Mouse (Mus musculus): ENCODE measurements around the gene Sdhc. TPM values are rescaled to one million over a fixed set of nuclear protein-coding genes. Genes with fewer than 3 reads are reported as not detected.

Sdhc gene
- total RNA-seq (2014; fragmentation: Nextera tagmentation) (225 and 249 TPM in 2 replicates), total RNA-seq (2017) (40.5 and 45.0 TPM in 2 replicates), polyA plus RNA-seq (2012) (67.1 and 158 TPM in 2 replicates)

- TF ChIP-seq GATA2 (IDR thresholded peaks at IDR 0.05; ENCODE audit: borderline replicate concordance, low read depth, low read length), result no peak
- TF ChIP-seq CTCF (IDR thresholded peaks at IDR 0.05; ENCODE audit: low read depth, low read length), result no peak
- TF ChIP-seq GATA1 (IDR thresholded peaks at IDR 0.05; ENCODE audit: borderline replicate concordance, low read length), result no peak
- TF ChIP-seq TAL1 (conservative IDR thresholded peaks at IDR 0.05; ENCODE audit: low read depth, low read length), result no peak
- no peak for TF ChIP-seq POLR2AphosphoS5 (IDR thresholded peaks at IDR 0.05; ENCODE audit: insufficient replicate concordance, low read depth, low read length)
- Histone ChIP-seq H3K4me1 (ENCODE audit: insufficient read depth, low read depth, low read length) (peaks cover 27% of the 10 kb centered on the region), H3K27me3 (ENCODE audit: insufficient read depth, low read length) (peaks cover 3% of the 10 kb centered on the region), H3K9me3 (replicated peaks) (no peaks in the 10 kb centered on the region), H3K36me3 (replicated peaks) (peaks cover 29% of the 10 kb centered on the region), H3K4me3 (ENCODE audit: low read depth, low read length) (peak within 1 kb of the TSS; percentile 93)
- DNase-seq (ENCODE audit: low spot score), result peak; percentile 90
- peak; percentile 99 for ATAC-seq (ENCODE audit: extremely low read depth, insufficient number of reproducible peaks, low FRiP score, poor library complexity, severe bottlenecking)
Measured at GRCm38 (mm10) chr1:171149974-171150760, at the start of gene Sdhc, which contains the start of gene Mpz. Sdhc (minus strand) TSS chr1:171150603. Mpz (plus strand) TSS chr1:171150711.

GRCm38 (mm10) chr1:171199532-171199931 is 49.1 kb upstream of the Sdhc start:
- ATAC-seq (ENCODE audit: extremely low read depth, insufficient number of reproducible peaks, low FRiP score, poor library complexity, severe bottlenecking) (no peak), DNase-seq (ENCODE audit: low spot score) (no peak)
- Histone ChIP-seq H3K9me3 (replicated peaks) (no peaks in the 10 kb centered on the region), H3K4me1 (ENCODE audit: insufficient read depth, low read depth, low read length) (peaks cover 4% of the 10 kb centered on the region; the same call in 1 of the 2 replicates), H3K36me3 (replicated peaks) (no peaks in the 10 kb centered on the region), H3K27me3 (ENCODE audit: insufficient read depth, low read length) (peaks cover 19% of the 10 kb centered on the region), H3K4me3 (ENCODE audit: low read depth, low read length) (no peak overlapping the region)
- no peak for TF ChIP-seq GATA1 (IDR thresholded peaks at IDR 0.05; ENCODE audit: borderline replicate concordance, low read length)
- TF ChIP-seq CTCF (IDR thresholded peaks at IDR 0.05; ENCODE audit: low read depth, low read length), result no peak
- no peak for TF ChIP-seq GATA2 (IDR thresholded peaks at IDR 0.05; ENCODE audit: borderline replicate concordance, low read depth, low read length)
- TF ChIP-seq TAL1 (conservative IDR thresholded peaks at IDR 0.05; ENCODE audit: low read depth, low read length), result no peak
- no peak for TF ChIP-seq POLR2AphosphoS5 (IDR thresholded peaks at IDR 0.05; ENCODE audit: insufficient replicate concordance, low read depth, low read length)

- H3K4me3 ChIP-seq (ENCODE audit: low read depth, low read length), result no peak within 1 kb of the TSS
Measured at GRCm38 (mm10) chr1:171195887-171196397, 45.5 kb upstream of the Sdhc start, which contains the start of gene Pcp4l1. Pcp4l1 (minus strand) TSS chr1:171196268.

GRCm38 (mm10) chr1:171195046-171195822 is 44.8 kb upstream of the Sdhc start:
- Histone ChIP-seq H3K36me3 (replicated peaks) (no peaks in the 10 kb centered on the region), H3K9me3 (replicated peaks) (no peaks in the 10 kb centered on the region), H3K4me1 (ENCODE audit: insufficient read depth, low read depth, low read length) (peaks cover 4% of the 10 kb centered on the region; the same call in 1 of the 2 replicates), H3K27me3 (ENCODE audit: insufficient read depth, low read length) (peaks cover 37% of the 10 kb centered on the region), H3K4me3 (ENCODE audit: low read depth, low read length) (no peak overlapping the region)
- ATAC-seq (ENCODE audit: extremely low read depth, insufficient number of reproducible peaks, low FRiP score, poor library complexity, severe bottlenecking) (no peak), DNase-seq (ENCODE audit: low spot score) (no peak)
- no peak for TF ChIP-seq GATA1 (IDR thresholded peaks at IDR 0.05; ENCODE audit: borderline replicate concordance, low read length)
- no peak for TF ChIP-seq GATA2 (IDR thresholded peaks at IDR 0.05; ENCODE audit: borderline replicate concordance, low read depth, low read length)
- no peak for TF ChIP-seq POLR2AphosphoS5 (IDR thresholded peaks at IDR 0.05; ENCODE audit: insufficient replicate concordance, low read depth, low read length)
- no peak for TF ChIP-seq CTCF (IDR thresholded peaks at IDR 0.05; ENCODE audit: low read depth, low read length)
- no peak for TF ChIP-seq TAL1 (conservative IDR thresholded peaks at IDR 0.05; ENCODE audit: low read depth, low read length)

More at GRCm38 (mm10) chr1:171195887-171196397, 45.5 kb upstream of the Sdhc start, which contains the start of gene Pcp4l1:
- H3K27me3 ChIP-seq (ENCODE audit: insufficient read depth, low read length), result peaks cover 32% of the 10 kb centered on the region
- no peak for ATAC-seq (ENCODE audit: extremely low read depth, insufficient number of reproducible peaks, low FRiP score, poor library complexity, severe bottlenecking)
- H3K4me1 ChIP-seq (ENCODE audit: insufficient read depth, low read depth, low read length), result peaks cover 4% of the 10 kb centered on the region; the same call in 1 of the 2 replicates
- TF ChIP-seq GATA1 (IDR thresholded peaks at IDR 0.05; ENCODE audit: borderline replicate concordance, low read length) (no peak), CTCF (IDR thresholded peaks at IDR 0.05; ENCODE audit: low read depth, low read length) (no peak), TAL1 (conservative IDR thresholded peaks at IDR 0.05; ENCODE audit: low read depth, low read length) (no peak), POLR2AphosphoS5 (IDR thresholded peaks at IDR 0.05; ENCODE audit: insufficient replicate concordance, low read depth, low read length) (no peak), GATA2 (IDR thresholded peaks at IDR 0.05; ENCODE audit: borderline replicate concordance, low read depth, low read length) (no peak)
- DNase-seq (ENCODE audit: low spot score), result no peak
- H3K36me3 ChIP-seq (replicated peaks), result no peaks in the 10 kb centered on the region
- no peaks in the 10 kb centered on the region for H3K9me3 ChIP-seq (replicated peaks)

GRCm38 (mm10) chr1:171193911-171194830 is 43.8 kb upstream of the Sdhc start:
- H3K9me3 ChIP-seq (replicated peaks), result no peaks in the 10 kb centered on the region
- TF ChIP-seq POLR2AphosphoS5 (IDR thresholded peaks at IDR 0.05; ENCODE audit: insufficient replicate concordance, low read depth, low read length) (no peak), GATA2 (IDR thresholded peaks at IDR 0.05; ENCODE audit: borderline replicate concordance, low read depth, low read length) (no peak), TAL1 (conservative IDR thresholded peaks at IDR 0.05; ENCODE audit: low read depth, low read length) (no peak), CTCF (IDR thresholded peaks at IDR 0.05; ENCODE audit: low read depth, low read length) (no peak), GATA1 (IDR thresholded peaks at IDR 0.05; ENCODE audit: borderline replicate concordance, low read length) (no peak)
- ATAC-seq (ENCODE audit: extremely low read depth, insufficient number of reproducible peaks, low FRiP score, poor library complexity, severe bottlenecking) (no peak), DNase-seq (ENCODE audit: low spot score) (no peak)
- no peaks in the 10 kb centered on the region for H3K36me3 ChIP-seq (replicated peaks)
- H3K4me3 ChIP-seq (ENCODE audit: low read depth, low read length), result no peak overlapping the region
- peaks cover 37% of the 10 kb centered on the region for H3K27me3 ChIP-seq (ENCODE audit: insufficient read depth, low read length)
- peaks cover 4% of the 10 kb centered on the region; the same call in 1 of the 2 replicates for H3K4me1 ChIP-seq (ENCODE audit: insufficient read depth, low read depth, low read length)

Measured in G1E (cell line).